Comparison of ENCODE assay signal across 28 mouse cellular contexts in genomic region chr11:50321239-50321638, GRCm38 (mm10). TPM values are rescaled to one million over a fixed set of nuclear protein-coding genes. Genes with fewer than 3 reads are reported as not detected.
DNase-seq lines count a peak whose midpoint lies in the region; ATAC-seq and TF ChIP-seq lines count a peak whose summit lies in the region.
"Had no signal": no experiment of that assay in that cellular context is flagged by ENCODE, and none has a peak within 500 bp of the region (broad histone marks: within the 10 kb centered on the region; RNA-seq: fewer than 3 reads in every experiment).

No protein-coding gene starts in this region.

- peaks cover 4% of the 10 kb centered on the region; the same call in 1 of the 2 replicates for H3K36me3 ChIP-seq in heart, embryonic 15.5 days
- peaks cover 46% of the 10 kb centered on the region for H3K36me3 ChIP-seq in liver, embryonic 12.5 days
- peaks cover 11 to 45% of the 10 kb centered on the region in 2 experiments for H3K36me3 ChIP-seq in CH12.LX (replicated peaks in 1 of 2; ENCODE audit: control insufficient read depth in 1 of 2, insufficient read depth in 1 of 2, low read length in 1 of 2)
- H3K36me3 ChIP-seq in MEL (ENCODE audit: control insufficient read depth in 1 of 2, insufficient read depth in 2 of 2, low read length in 2 of 2) = peaks cover 46 to 64% of the 10 kb centered on the region in 2 experiments

- dilution Hi-C loops in CH12.LX (cut with MboI; ENCODE audit: extremely low pct_ligation_motif_present, extremely low pct_unique_long_range_greater_than_20kb, low sequenced_read_pairs) = no loop called here

- in situ Hi-C loops in CH12.LX (cut with MboI; ENCODE audit: low pct_ligation_motif_present, low pct_unique_long_range_greater_than_20kb, low sequenced_read_pairs) = no loop called here

- no peak for TF ChIP-seq RAD21 in CH12.LX (IDR thresholded peaks at IDR 0.05; ENCODE audit: low read depth, low read length)
- no peak for TF ChIP-seq RAD21 in MEL (IDR thresholded peaks at IDR 0.05; ENCODE audit: low read depth, low read length)

- TF ChIP-seq EP300 in CH12.LX (IDR thresholded peaks at IDR 0.05; ENCODE audit: low read length) (no peak), MEL (IDR thresholded peaks at IDR 0.05; ENCODE audit: low read depth in 1 of 2, low read length in 2 of 2) (no peak)

- no peaks in the 10 kb centered on the region for H3K9me3 ChIP-seq in heart, embryonic 15.5 days (replicated peaks)
- no peaks in the 10 kb centered on the region for H3K9me3 ChIP-seq in liver, embryonic 12.5 days (replicated peaks)
- H3K9me3 ChIP-seq in CH12.LX (replicated peaks; ENCODE audit: low read length) = no peaks in the 10 kb centered on the region
- no peaks in the 10 kb centered on the region for H3K9me3 ChIP-seq in MEL (replicated peaks; ENCODE audit: insufficient read depth, low read length)
- H3K9me3 ChIP-seq: embryonic facial prominence, embryonic 13.5 days; embryonic facial prominence, embryonic 15.5 days; forebrain, embryonic 10.5 days; forebrain, embryonic 12.5 days; G1E had no signal

- TF ChIP-seq POLR2A in CH12.LX (IDR thresholded peaks at IDR 0.05; ENCODE audit: low read depth, low read length) (no peak), MEL (IDR thresholded peaks at IDR 0.05; ENCODE audit: control insufficient read depth in 1 of 2, insufficient read depth in 1 of 2, low read depth in 1 of 2, low read length in 2 of 2, poor library complexity in 1 of 2) (0 out of 4 replicates have a peak, but pooled peaks of 1 of the 2 experiments have one; percentile 9)

- no peak for DNase-seq in heart, adult 8-10 months (ENCODE audit: low spot score)
- DNase-seq in liver = no peak
- DNase-seq in CH12.LX (ENCODE audit: extremely low read depth) = no peak
- DNase-seq in MEL (ENCODE audit: low read depth, low spot score) = no peak
- DNase-seq in cerebellum, postnatal 10 days = no peak
- DNase-seq: adrenal gland, adult 2 months; adrenal gland, postnatal 14 days; adrenal gland, postnatal 36 days; B cell, adult 2 months; cerebellum, adult 11-12 months; cerebellum, adult 2 months; cerebellum, adult 9-10 months; cerebellum, postnatal 14 days; cerebellum, postnatal 36 days; embryo, embryonic 11 days had no signal

- no peak overlapping the region for H3K4me3 ChIP-seq in heart, embryonic 15.5 days
- H3K4me3 ChIP-seq in liver, embryonic 12.5 days = no peak overlapping the region
- no peak overlapping the region for H3K4me3 ChIP-seq in CH12.LX (replicated peaks in 1 of 3; ENCODE audit: low read depth in 2 of 3, low read length in 2 of 3, poor library complexity in 1 of 3)
- H3K4me3 ChIP-seq in MEL (ENCODE audit: control insufficient read depth in 1 of 2, insufficient read depth in 1 of 2, low read depth in 2 of 2, low read length in 2 of 2) = no peak overlapping the region
- H3K4me3 ChIP-seq: embryonic facial prominence, embryonic 13.5 days; embryonic facial prominence, embryonic 15.5 days; erythroblast, embryonic 14.5 days; forebrain, embryonic 10.5 days; forebrain, embryonic 12.5 days had no signal

- H3K4me1 ChIP-seq in heart, embryonic 15.5 days (replicated peaks) = peaks cover 30% of the 10 kb centered on the region
- H3K4me1 ChIP-seq in liver, embryonic 12.5 days = peaks cover 57% of the 10 kb centered on the region
- H3K4me1 ChIP-seq in CH12.LX (ENCODE audit: control insufficient read depth in 1 of 2, insufficient read depth in 2 of 2) = peaks cover 3 to 61% of the 10 kb centered on the region in 2 experiments; a peak in 3 of 4 replicates
- H3K4me1 ChIP-seq in MEL (ENCODE audit: control insufficient read depth in 1 of 2, insufficient read depth in 2 of 2, low read length in 2 of 2) = peaks cover 8 to 14% of the 10 kb centered on the region in 2 experiments; a peak in 3 of 4 replicates

- H3K27ac ChIP-seq in heart, embryonic 15.5 days = no peak overlapping the region
- H3K27ac ChIP-seq in liver, embryonic 12.5 days = no peak overlapping the region
- no peak overlapping the region for H3K27ac ChIP-seq in CH12.LX (ENCODE audit: insufficient read depth, low read depth)
- H3K27ac ChIP-seq in MEL (ENCODE audit: control insufficient read depth, low read depth, low read length) = no peak overlapping the region
- H3K27ac ChIP-seq: embryonic facial prominence, embryonic 13.5 days; embryonic facial prominence, embryonic 15.5 days; forebrain, embryonic 10.5 days; forebrain, embryonic 12.5 days had no signal

- peaks cover 89% of the 10 kb centered on the region for H3K79me2 ChIP-seq in CH12.LX (replicated peaks; ENCODE audit: control insufficient read depth, extremely low read depth, insufficient read depth, poor library complexity, severe bottlenecking)
- peaks cover 84% of the 10 kb centered on the region for H3K79me2 ChIP-seq in MEL (ENCODE audit: control insufficient read depth, insufficient read depth, low read length, poor library complexity)

- peak overlapping the region; percentile 16; the same call in 1 of the 2 replicates for H3K4me2 ChIP-seq in heart, embryonic 15.5 days
- peak overlapping the region; percentile 29; the same call in 1 of the 2 replicates for H3K4me2 ChIP-seq in liver, embryonic 12.5 days
- no peak overlapping the region for H3K4me2 ChIP-seq in CH12.LX (ENCODE audit: insufficient read depth, low read depth, poor library complexity, severe bottlenecking)
- H3K4me2 ChIP-seq: embryonic facial prominence, embryonic 13.5 days; embryonic facial prominence, embryonic 15.5 days; forebrain, embryonic 12.5 days had no signal

- H3K27me3 ChIP-seq in heart, embryonic 15.5 days = no peaks in the 10 kb centered on the region
- no peaks in the 10 kb centered on the region for H3K27me3 ChIP-seq in liver, embryonic 12.5 days (replicated peaks)
- no peaks in the 10 kb centered on the region for H3K27me3 ChIP-seq in CH12.LX (replicated peaks)
- H3K27me3 ChIP-seq in MEL (ENCODE audit: control insufficient read depth in 1 of 2, insufficient read depth in 2 of 2, low read length in 2 of 2) = no peaks in the 10 kb centered on the region
- H3K27me3 ChIP-seq: embryonic facial prominence, embryonic 13.5 days; embryonic facial prominence, embryonic 15.5 days; forebrain, embryonic 12.5 days had no signal

- 86% methylated on average over 6 of the region's 6 CpGs for WGBS in heart, embryonic 15.5 days
- WGBS in liver, embryonic 12.5 days (ENCODE audit: insufficient replicate concordance) = 90% methylated on average over 6 of the region's 6 CpGs

- no peak for ATAC-seq in heart, embryonic 15.5 days (replicated peaks; ENCODE audit: insufficient number of reproducible peaks, insufficient read depth, low FRiP score, low read depth)
- ATAC-seq in liver, embryonic 12.5 days = no peak
- ATAC-seq: CD4-positive, CD25-positive, alpha-beta regulatory T cell, adult 4 months; forebrain, embryonic 14.5 days; forebrain, embryonic 16.5 days had no signal

- TF ChIP-seq CTCF in CH12.LX (conservative IDR thresholded peaks at IDR 0.05 in 1 of 2, IDR thresholded peaks at IDR 0.05 in 1 of 2; ENCODE audit: low read depth in 2 of 2, low read length in 2 of 2) (no peak), MEL (IDR thresholded peaks at IDR 0.05 in 2 of 3, conservative IDR thresholded peaks at IDR 0.05 in 1 of 3; ENCODE audit: control insufficient read depth in 1 of 3, insufficient read depth in 1 of 3, low read depth in 2 of 3, low read length in 3 of 3, poor library complexity in 1 of 3, severe bottlenecking in 1 of 3) (no peak)

- H3K9ac ChIP-seq in heart, embryonic 15.5 days = no peak overlapping the region
- H3K9ac ChIP-seq in liver, embryonic 12.5 days = no peak overlapping the region
- H3K9ac ChIP-seq in CH12.LX (ENCODE audit: insufficient read depth, low read depth) (no peak overlapping the region), MEL (ENCODE audit: control insufficient read depth, low read depth, low read length, poor library complexity, severe bottlenecking) (no peak overlapping the region)
- H3K9ac ChIP-seq: embryonic facial prominence, embryonic 13.5 days; embryonic facial prominence, embryonic 15.5 days; forebrain, embryonic 12.5 days had no signal

RNA-seq across cellular contexts. Expression of gene Canx, which starts 4.2 kb away (rescaled TPM):
- 247 and 251 TPM in 2 replicates for polyA plus RNA-seq in heart, embryonic 15.5 days (2015; fragmentation: Nextera tagmentation; extraction: Ambion mirVana)
- total RNA-seq in heart, adult 8-10 months (2022) = 100 to 1,000 TPM; 331 to 378 (median 360) TPM
- 255 and 264 TPM in 2 replicates for polyA plus RNA-seq in liver, embryonic 12.5 days (2016; fragmentation: Nextera tagmentation; extraction: Ambion mirVana)
- total RNA-seq in CH12.LX (2012; rRNA removed) (575 and 628 TPM in 2 replicates), CH12.LX (2014; rRNA removed) (627 and 662 TPM in 2 replicates), MEL (2012; rRNA removed) (785 and 867 TPM in 2 replicates)
- polyA plus RNA-seq in CH12.LX (2012; ENCODE audit: insufficient read length, low read depth) (607 and 650 TPM in 2 replicates), MEL (2012; ENCODE audit: insufficient read depth in 1 of 2, insufficient read length in 2 of 2, low read depth in 1 of 2, low replicate concordance in 2 of 2, missing spikeins in 1 of 2) (100 to 1,000 TPM; 390 to 464 TPM)

RNA-seq across cellular contexts. Expression of gene Maml1, which starts 29.1 kb away (rescaled TPM):
- polyA plus RNA-seq in heart, embryonic 15.5 days (2015; fragmentation: Nextera tagmentation; extraction: Ambion mirVana) = 3.2 and 3.8 TPM in 2 replicates
- 10 to 100 TPM in 1 of 4 experiments, 1 to 10 TPM in 3; 9.0 to 11.0 (median 9.4) TPM for total RNA-seq in heart, adult 8-10 months (2022)
- polyA plus RNA-seq in liver, embryonic 12.5 days (2016; fragmentation: Nextera tagmentation; extraction: Ambion mirVana) = 3.2 and 3.3 TPM in 2 replicates
- total RNA-seq in CH12.LX (2012; rRNA removed) (4.3 and 5.4 TPM in 2 replicates), CH12.LX (2014; rRNA removed) (1.3 and 2.2 TPM in 2 replicates), MEL (2012; rRNA removed) (3.8 and 4.5 TPM in 2 replicates)
- polyA plus RNA-seq in CH12.LX (2012; ENCODE audit: insufficient read length, low read depth) (8.4 and 9.7 TPM in 2 replicates), MEL (2012; ENCODE audit: insufficient read depth in 1 of 2, insufficient read length in 2 of 2, low read depth in 1 of 2, low replicate concordance in 2 of 2, missing spikeins in 1 of 2) (10 to 100 TPM in 1 of 2 experiments, not detected in 1; 12.6 TPM)

RNA-seq across cellular contexts. Expression of gene Cby3, which starts 33.0 kb away (rescaled TPM):
- 0.20 and 0.30 TPM in 2 replicates for polyA plus RNA-seq in heart, embryonic 15.5 days (2015; fragmentation: Nextera tagmentation; extraction: Ambion mirVana)
- total RNA-seq in heart, adult 8-10 months (2022) = not detected
- polyA plus RNA-seq in liver, embryonic 12.5 days (2016; fragmentation: Nextera tagmentation; extraction: Ambion mirVana) = 0.18 TPM in 1 of 2 replicates, not detected in the other
- total RNA-seq in CH12.LX (2012; rRNA removed) (not detected in 2 replicates), CH12.LX (2014; rRNA removed) (not detected in 2 replicates), MEL (2012; rRNA removed) (0.23 and 0.42 TPM in 2 replicates)
- polyA plus RNA-seq in CH12.LX (2012; ENCODE audit: insufficient read length, low read depth) (not detected in 2 replicates), MEL (2012; ENCODE audit: insufficient read depth in 1 of 2, insufficient read length in 2 of 2, low read depth in 1 of 2, low replicate concordance in 2 of 2, missing spikeins in 1 of 2) (under 1 TPM in 1 of 2 experiments, not detected in 1; 0.31 TPM)
- total RNA-seq: adrenal gland, adult 2 months; adrenal gland, postnatal 14 days; adrenal gland, postnatal 36 days; common myeloid progenitor, adult 5-6 weeks; G1E had no signal
- polyA plus RNA-seq: adrenal gland, adult 2 months; CD4-positive, CD25-positive, alpha-beta regulatory T cell, adult 4 months; embryonic facial prominence, embryonic 11.5 days; erythroblast, embryonic 14.5 days; forebrain, embryonic 12.5 days; G1E had no signal

RNA-seq across cellular contexts. Expression of gene Hnrnph1, which starts 55.6 kb away (rescaled TPM):
- 190 and 235 TPM in 2 replicates for polyA plus RNA-seq in heart, embryonic 15.5 days (2015; fragmentation: Nextera tagmentation; extraction: Ambion mirVana)
- total RNA-seq in heart, adult 8-10 months (2022) = 100 to 1,000 TPM in 2 of 4 experiments, 10 to 100 TPM in 2; 90.8 to 111 (median 97.3) TPM
- polyA plus RNA-seq in liver, embryonic 12.5 days (2016; fragmentation: Nextera tagmentation; extraction: Ambion mirVana) = 160 TPM in 2 replicates
- total RNA-seq in CH12.LX (2012; rRNA removed) (239 and 320 TPM in 2 replicates), CH12.LX (2014; rRNA removed) (428 and 524 TPM in 2 replicates), MEL (2012; rRNA removed) (227 and 232 TPM in 2 replicates)
- polyA plus RNA-seq in CH12.LX (2012; ENCODE audit: insufficient read length, low read depth) (829 and 841 TPM in 2 replicates), MEL (2012; ENCODE audit: insufficient read depth in 1 of 2, insufficient read length in 2 of 2, low read depth in 1 of 2, low replicate concordance in 2 of 2, missing spikeins in 1 of 2) (100 to 1,000 TPM; 425 to 552 TPM)
